Mouse (Mus musculus) forebrain, embryonic 11.5 days (tissue): ENCODE data around the gene Csmd2. TPM values are rescaled to one million over a fixed set of nuclear protein-coding genes. Genes with fewer than 3 reads are reported as not detected.

ENCODE experiments used
- ATAC-seq: fragments of 200-750 bp; cut with Nextera tagmentation; replicated peaks from 2 replicates; pipeline ENCODE4 v1.8.0; 2017; ENCODE audit warnings: moderate TSS enrichment; ENCODE audit not compliant: low FRiP score
- DNase-seq: peaks from one replicate; pipeline ENCODE4 v3.0.0-alpha.2; 2017; ENCODE audit warnings: low spot score
- H3K27ac ChIP-seq: fragments of 300-500 bp; sonication (generic); 2 replicates; pipeline ENCODE4 v1.5.1; 2014; ENCODE audit warnings: low read depth, low read length
- H3K27me3 ChIP-seq: fragments of 300-500 bp; sonication (generic); 2 replicates; pipeline ENCODE4 v1.6.1; 2014; ENCODE audit warnings: mild to moderate bottlenecking, low read length, mixed read lengths; ENCODE audit not compliant: control insufficient read depth, insufficient read depth
- H3K36me3 ChIP-seq: fragments of 300-500 bp; sonication (generic); 2 replicates; pipeline ENCODE4 v1.6.1; 2014; ENCODE audit warnings: mild to moderate bottlenecking, low read length, moderate library complexity, mixed read lengths; ENCODE audit not compliant: control insufficient read depth, insufficient read depth
- H3K4me1 ChIP-seq: fragments of 300-500 bp; sonication (generic); replicated peaks from 2 replicates; pipeline ENCODE4 v1.6.1; 2014; ENCODE audit warnings: low read length, mixed read lengths; ENCODE audit not compliant: control insufficient read depth, insufficient read depth
- H3K4me2 ChIP-seq: fragments of 300-500 bp; sonication (generic); 2 replicates; pipeline ENCODE4 v1.6.1; 2014; ENCODE audit warnings: low read depth, mild to moderate bottlenecking, low read length, moderate library complexity, mixed read lengths; ENCODE audit not compliant: severe bottlenecking
- H3K4me3 ChIP-seq: fragments of 300-500 bp; sonication (generic); 2 replicates; pipeline ENCODE4 v1.5.1; 2014; ENCODE audit warnings: low read depth, low read length
- H3K9ac ChIP-seq: fragments of 300-500 bp; sonication (generic); 2 replicates; pipeline ENCODE4 v1.6.1; 2014; ENCODE audit warnings: low read length
- H3K9me3 ChIP-seq: fragments of 300-500 bp; sonication (generic); 2 replicates; pipeline ENCODE4 v1.6.1; 2016; ENCODE audit warnings: low read length, mixed read lengths; ENCODE audit not compliant: control insufficient read depth
- WGBS: fragments of 180-500 bp; shearing (Covaris S2); extraction: QIAGEN DNeasy Blood & Tissue Kit; methylation state at CpG from one replicate; pipeline ENCODE4 v1.1.7; 2014; 5-methylcytosine and 5-hydroxymethylcytosine counted together
- polyA plus RNA-seq: library from polyadenylated mRNA; unstranded; fragments of >200 nt; fragmentation: Nextera tagmentation; extraction: Ambion mirVana; gene quantifications from 2 replicates; pipeline ENCODE4 v1.2.1, GENCODE M21; 2014

Gene Csmd2
- polyA plus RNA-seq, 1 experiment from 2014 or later = 1.3 TPM

- WGBS = 91% methylated on average over 1 of the region's 1 CpGs
- H3K9me3 ChIP-seq = no peaks in the 10 kb centered on the region
- H3K4me1 ChIP-seq = no peaks in the 10 kb centered on the region
- DNase-seq = no peak
- no peaks in the 10 kb centered on the region for H3K27me3 ChIP-seq
- H3K4me3 ChIP-seq = no peak overlapping the region
- H3K36me3 ChIP-seq = no peaks in the 10 kb centered on the region
- no peak for ATAC-seq
- no peak overlapping the region for H3K27ac ChIP-seq
- H3K9ac ChIP-seq = no peak overlapping the region
- no peak overlapping the region for H3K4me2 ChIP-seq
These were observed 480.4 kb downstream of the Csmd2 start for GRCm38 (mm10) chr4:128468040-128468439.

- H3K27ac ChIP-seq = no peak overlapping the region
- ATAC-seq (no peak), DNase-seq (no peak)
- H3K4me3 ChIP-seq = no peak overlapping the region
- no peaks in the 10 kb centered on the region for H3K27me3 ChIP-seq
- 85% methylated on average over 5 of the region's 5 CpGs for WGBS
- H3K9ac ChIP-seq = no peak overlapping the region
- H3K9me3 ChIP-seq = no peaks in the 10 kb centered on the region
- no peaks in the 10 kb centered on the region for H3K4me1 ChIP-seq
- H3K36me3 ChIP-seq = no peaks in the 10 kb centered on the region
- H3K4me2 ChIP-seq = no peak overlapping the region
These were observed 488.6 kb downstream of the Csmd2 start for GRCm38 (mm10) chr4:128476249-128476648.

GRCm38 (mm10) chr4:128483891-128484290 is 496.2 kb downstream of the Csmd2 start:
- Histone ChIP-seq H3K4me1 (no peaks in the 10 kb centered on the region), H3K27ac (no peak overlapping the region), H3K4me3 (no peak overlapping the region), H3K9ac (no peak overlapping the region), H3K4me2 (no peak overlapping the region), H3K36me3 (no peaks in the 10 kb centered on the region; the same call in 1 of the 2 replicates), H3K27me3 (no peaks in the 10 kb centered on the region), H3K9me3 (no peaks in the 10 kb centered on the region)
- no peak for DNase-seq
- ATAC-seq = no peak
- 88% methylated on average over 7 of the region's 7 CpGs for WGBS

- WGBS = 79% methylated on average over 2 of the region's 2 CpGs
- H3K4me1 ChIP-seq = no peaks in the 10 kb centered on the region
- H3K4me2 ChIP-seq = no peak overlapping the region
- H3K9ac ChIP-seq = no peak overlapping the region
- H3K9me3 ChIP-seq = no peaks in the 10 kb centered on the region
- H3K4me3 ChIP-seq = no peak overlapping the region
- no peaks in the 10 kb centered on the region for H3K27me3 ChIP-seq
- ATAC-seq = no peak
- H3K27ac ChIP-seq = no peak overlapping the region
- no peaks in the 10 kb centered on the region; the same call in 1 of the 2 replicates for H3K36me3 ChIP-seq
- DNase-seq = no peak
These were observed 497.0 kb downstream of the Csmd2 start for GRCm38 (mm10) chr4:128484679-128485078.

- H3K4me1 ChIP-seq = peaks cover 2% of the 10 kb centered on the region
- no peak overlapping the region for H3K4me2 ChIP-seq
- H3K27ac ChIP-seq = no peak overlapping the region
- DNase-seq (no peak), ATAC-seq (no peak)
- no peaks in the 10 kb centered on the region for H3K9me3 ChIP-seq
- no peaks in the 10 kb centered on the region for H3K27me3 ChIP-seq
- H3K36me3 ChIP-seq = no peaks in the 10 kb centered on the region; the same call in 1 of the 2 replicates
- no peak overlapping the region for H3K4me3 ChIP-seq
- WGBS = 86% methylated on average over 11 of the region's 11 CpGs
- H3K9ac ChIP-seq = no peak overlapping the region
These were observed 502.0 kb downstream of the Csmd2 start for GRCm38 (mm10) chr4:128489521-128490100.

- 42% methylated on average over 8 of the region's 8 CpGs for WGBS
- DNase-seq = peak; percentile 66
- peak; percentile 84 for ATAC-seq
These were observed 504.4 kb downstream of the Csmd2 start for GRCm38 (mm10) chr4:128492055-128492454.

GRCm38 (mm10) chr4:128499980-128500379 is 512.3 kb downstream of the Csmd2 start:
- Histone ChIP-seq H3K4me1 (no peaks in the 10 kb centered on the region), H3K27ac (no peak overlapping the region), H3K9me3 (no peaks in the 10 kb centered on the region), H3K36me3 (no peaks in the 10 kb centered on the region), H3K27me3 (no peaks in the 10 kb centered on the region), H3K9ac (no peak overlapping the region), H3K4me3 (no peak overlapping the region), H3K4me2 (no peak overlapping the region)
- ATAC-seq = no peak
- no peak for DNase-seq
- WGBS = 90% methylated on average over 2 of the region's 2 CpGs

More at GRCm38 (mm10) chr4:128492055-128492454, 504.4 kb downstream of the Csmd2 start:
- no peaks in the 10 kb centered on the region for H3K9me3 ChIP-seq
- no peak overlapping the region for H3K4me3 ChIP-seq
- no peak overlapping the region for H3K27ac ChIP-seq
- H3K9ac ChIP-seq = no peak overlapping the region
- H3K36me3 ChIP-seq = no peaks in the 10 kb centered on the region
- peaks cover 2% of the 10 kb centered on the region for H3K4me1 ChIP-seq
- no peak overlapping the region for H3K4me2 ChIP-seq
- H3K27me3 ChIP-seq = no peaks in the 10 kb centered on the region

- DNase-seq (no peak), ATAC-seq (no peak)
- H3K4me1 ChIP-seq = no peaks in the 10 kb centered on the region
- H3K4me2 ChIP-seq = no peak overlapping the region
- no peak overlapping the region for H3K4me3 ChIP-seq
- no peaks in the 10 kb centered on the region for H3K9me3 ChIP-seq
- no peaks in the 10 kb centered on the region for H3K36me3 ChIP-seq
- H3K27ac ChIP-seq = no peak overlapping the region
- WGBS = 77% methylated on average over 10 of the region's 10 CpGs
- no peak overlapping the region for H3K9ac ChIP-seq
- H3K27me3 ChIP-seq = no peaks in the 10 kb centered on the region
These were observed 519.2 kb downstream of the Csmd2 start for GRCm38 (mm10) chr4:128506878-128507277.

GRCm38 (mm10) chr4:128509885-128510284 is 522.2 kb downstream of the Csmd2 start:
- no peaks in the 10 kb centered on the region for H3K9me3 ChIP-seq
- no peak overlapping the region for H3K27ac ChIP-seq
- no peaks in the 10 kb centered on the region for H3K27me3 ChIP-seq
- no peaks in the 10 kb centered on the region for H3K36me3 ChIP-seq
- no peak for DNase-seq
- H3K4me2 ChIP-seq = no peak overlapping the region
- no peaks in the 10 kb centered on the region for H3K4me1 ChIP-seq
- 80% methylated on average over 5 of the region's 5 CpGs for WGBS
- no peak overlapping the region for H3K9ac ChIP-seq
- no peak for ATAC-seq
- H3K4me3 ChIP-seq = no peak overlapping the region
